Mouse (Mus musculus): Measurements from ENCODE around the gene Pou3f3.
A peak's percentile ranks its signal among the peaks of the same experiment; 100 is the strongest.

Pou3f3 gene

GRCm38 (mm10) chr1:42694290-42694664 is 1.3 kb upstream of the Pou3f3 start:
- no peak for DNase-seq (ENCODE audit: inconsistent age in 2 of 2, low spot score in 1 of 2)

DNA sequence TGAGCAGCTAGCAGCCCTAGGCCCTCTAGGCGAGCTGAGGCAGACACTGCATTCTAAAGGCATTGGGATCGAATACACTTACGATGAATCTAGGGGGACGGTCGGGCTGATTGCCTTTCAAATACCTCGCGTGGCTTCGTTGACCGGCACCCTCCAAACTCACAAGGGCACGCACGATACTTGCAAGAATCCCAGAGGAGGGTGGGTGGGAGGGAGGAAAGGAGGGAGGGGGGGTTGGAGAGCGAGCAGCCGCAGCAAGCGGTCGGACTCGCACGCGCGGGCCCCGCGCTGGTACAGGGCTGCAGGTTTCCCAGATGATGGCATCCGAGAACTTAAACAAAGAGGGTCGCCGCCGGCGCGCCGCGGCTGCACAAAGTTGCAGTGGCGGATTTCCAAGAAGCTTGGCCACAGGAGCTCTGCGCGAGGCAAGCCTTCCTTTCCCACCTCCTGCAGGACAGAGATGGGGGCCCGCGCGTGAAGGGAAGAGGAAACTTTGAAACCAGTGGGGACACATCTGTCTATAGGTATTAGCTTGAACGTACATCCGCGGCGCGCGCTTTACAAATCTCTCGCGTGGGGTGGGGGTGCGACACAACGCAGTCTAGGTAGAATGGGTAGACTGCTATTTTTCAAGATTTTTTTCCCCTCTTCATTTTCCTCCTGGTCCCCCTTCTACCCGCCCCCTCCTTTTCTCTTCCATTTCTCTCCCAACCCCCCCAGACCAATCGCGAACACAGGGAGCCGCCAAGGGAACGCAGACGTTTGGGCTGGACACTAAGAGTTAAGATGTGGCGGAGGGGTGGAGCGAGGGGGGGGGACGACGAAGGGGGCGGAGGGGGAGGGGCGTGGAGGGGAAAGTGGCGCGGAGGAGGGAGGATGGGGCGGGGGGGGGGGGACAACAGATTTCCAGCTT is 647 bp upstream of the Pou3f3 start:
- DNase-seq (ENCODE audit: inconsistent age in 2 of 2, low spot score in 1 of 2): peak in 1 of 2 experiments; percentile 26

DNA sequence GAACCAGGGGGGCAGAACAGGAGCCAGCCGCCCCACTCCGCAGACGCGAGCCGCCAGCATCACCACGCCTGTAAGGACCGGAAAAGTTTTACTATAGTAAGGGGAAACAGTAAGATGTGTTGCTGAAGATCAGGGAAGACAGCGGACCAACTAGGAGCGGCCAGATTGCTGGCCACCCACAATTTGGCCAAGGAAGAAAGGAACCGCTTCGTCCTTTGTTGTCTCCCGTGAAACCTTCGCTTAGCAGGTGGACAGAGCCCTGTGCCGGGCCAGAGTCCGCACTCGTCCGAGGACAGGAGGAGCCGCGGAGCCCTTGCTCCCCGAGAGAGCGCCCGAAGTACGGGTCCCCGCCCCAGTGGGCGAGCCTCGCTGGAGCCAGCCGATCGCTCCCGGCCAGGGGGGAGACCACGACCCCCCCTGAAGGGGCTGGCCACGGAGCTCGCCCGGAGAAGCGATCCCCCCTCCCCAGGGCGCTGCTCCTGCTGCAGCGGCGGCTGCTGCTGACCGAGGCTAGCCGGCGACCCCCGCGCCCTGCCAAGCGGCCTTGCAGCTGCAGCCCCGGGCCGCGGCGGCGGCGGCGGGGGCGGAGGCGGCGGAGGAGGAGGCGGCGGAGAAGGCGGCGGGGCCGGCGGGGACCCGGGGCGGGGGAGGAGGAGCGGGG is 933 bp downstream of the Pou3f3 start:
- DNase-seq (ENCODE audit: inconsistent age in 2 of 2, low spot score in 1 of 2): peak in 1 of 2 experiments; percentile 60

- no peak for DNase-seq (ENCODE audit: inconsistent age in 2 of 2, low spot score in 1 of 2)
These were observed 1.8 kb downstream of the Pou3f3 start for GRCm38 (mm10) chr1:42697321-42697755.

GRCm38 (mm10) chr1:42697756-42698583 is 2.4 kb downstream of the Pou3f3 start:
- peak in 1 of 2 experiments; percentile 34 for DNase-seq (ENCODE audit: inconsistent age in 2 of 2, low spot score in 1 of 2)

GRCm38 (mm10) chr1:42698584-42699333 is 3.2 kb downstream of the Pou3f3 start:
- no peak for DNase-seq (ENCODE audit: inconsistent age in 2 of 2, low spot score in 1 of 2)

DNA sequence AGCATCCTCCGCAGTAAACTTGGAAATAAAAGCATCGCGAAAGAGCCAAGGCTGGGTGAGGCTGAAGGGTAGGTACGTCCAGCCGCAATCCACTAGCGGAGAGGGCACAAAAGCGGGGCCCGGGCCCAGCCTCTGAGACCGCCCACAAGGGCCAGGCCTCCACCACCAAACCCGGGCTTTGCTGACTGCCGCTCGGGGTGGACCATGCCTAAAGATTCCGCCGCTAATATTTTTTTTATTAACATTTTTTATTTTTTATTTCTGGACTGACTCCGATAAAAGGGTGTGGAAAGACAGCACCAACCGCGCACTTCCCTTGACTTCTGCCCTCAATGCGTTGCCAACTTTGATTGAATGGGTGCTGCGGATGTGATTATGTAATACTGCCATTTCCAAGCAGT is 3.9 kb downstream of the Pou3f3 start:
- peak in 1 of 2 experiments; percentile 32 for DNase-seq (ENCODE audit: inconsistent age in 2 of 2, low spot score in 1 of 2)

- no peak for DNase-seq (ENCODE audit: inconsistent age in 2 of 2, low spot score in 1 of 2)
These were observed 4.6 kb downstream of the Pou3f3 start for GRCm38 (mm10) chr1:42700171-42700570.

- DNase-seq (ENCODE audit: inconsistent age in 2 of 2, low spot score in 1 of 2): no peak
These were observed 5.2 kb downstream of the Pou3f3 start for GRCm38 (mm10) chr1:42700815-42701214.

DNA sequence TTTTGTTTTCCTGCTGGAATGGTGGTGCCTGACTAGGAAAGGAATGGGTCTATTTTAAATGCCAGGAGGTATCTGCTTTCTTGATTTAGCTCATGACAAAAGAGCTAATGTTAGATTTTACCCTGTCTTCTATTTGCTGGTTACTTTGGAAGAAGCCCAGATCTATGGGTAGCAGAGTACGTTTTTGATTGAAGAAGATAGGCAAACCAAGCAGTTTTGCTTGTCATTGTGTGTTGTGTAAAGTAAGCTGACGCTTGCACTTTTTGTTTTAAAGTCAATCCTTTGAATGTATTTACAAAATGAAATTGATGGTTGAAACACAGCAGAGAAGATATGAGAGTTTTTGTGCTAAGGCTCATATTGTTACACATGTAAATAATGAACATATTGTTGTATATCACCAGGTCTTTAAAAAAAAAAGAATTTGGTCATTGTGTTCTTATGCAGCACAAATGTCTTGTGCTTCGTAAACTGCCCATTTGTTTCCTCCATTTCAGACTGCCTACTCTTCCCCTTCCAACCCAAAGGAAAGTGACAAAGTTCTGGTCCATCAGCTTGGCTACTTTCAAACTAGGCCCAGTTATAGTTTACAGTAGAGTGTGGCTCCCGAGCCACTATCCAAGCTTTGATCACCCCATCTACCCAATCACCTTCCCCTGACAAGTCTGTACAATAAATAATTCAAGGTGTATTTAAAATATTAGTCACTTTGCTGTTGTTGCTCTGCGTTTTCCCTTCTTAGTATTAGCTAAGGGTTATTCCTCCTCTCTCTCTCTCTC is 6.5 kb downstream of the Pou3f3 start:
- DNase-seq (ENCODE audit: inconsistent age in 2 of 2, low spot score in 1 of 2): no peak

GRCm38 (mm10) chr1:42702984-42703383 is 7.4 kb downstream of the Pou3f3 start:
- no peak for DNase-seq (ENCODE audit: inconsistent age in 2 of 2, low spot score in 1 of 2)

GRCm38 (mm10) chr1:42703424-42703823 is 7.9 kb downstream of the Pou3f3 start:
- no peak for DNase-seq (ENCODE audit: inconsistent age in 2 of 2, low spot score in 1 of 2)

DNA sequence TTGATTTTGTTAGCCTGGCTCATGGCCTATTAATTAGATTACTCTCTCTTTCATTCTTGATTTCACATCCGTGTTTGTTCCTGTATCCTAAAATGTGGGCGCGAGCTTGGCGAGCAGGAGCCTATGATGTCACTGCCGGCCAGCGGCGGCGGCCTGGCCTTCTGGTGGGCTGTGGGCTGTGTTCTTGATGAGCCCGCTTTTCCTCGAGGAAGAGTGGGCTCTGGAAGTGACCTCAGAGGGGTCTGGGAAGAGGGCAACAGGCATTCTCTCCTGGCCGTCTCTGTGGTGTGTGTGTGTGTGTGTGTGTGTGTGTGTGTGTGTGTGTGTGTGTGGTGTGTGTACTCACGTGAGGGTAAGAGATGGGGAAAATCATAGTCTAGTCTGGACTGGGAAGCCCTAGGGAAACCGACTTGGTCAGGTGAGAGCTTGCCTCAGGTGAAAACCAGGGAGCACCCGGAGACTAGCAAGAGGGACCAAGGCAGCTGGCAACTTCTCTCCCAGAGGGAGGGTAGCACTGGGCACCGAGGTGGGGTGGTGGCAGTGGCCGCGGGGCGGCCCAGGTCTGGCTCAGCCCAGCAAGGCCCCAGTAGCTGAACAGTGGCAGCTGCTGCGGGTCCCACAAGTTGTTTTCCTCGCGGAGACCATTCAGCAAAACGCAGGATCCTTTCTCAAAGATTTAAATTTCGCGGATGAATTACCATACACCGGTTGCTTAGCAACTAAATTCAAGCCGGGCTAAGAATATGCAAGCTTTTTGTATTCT is 8.5 kb downstream of the Pou3f3 start:
- DNase-seq (ENCODE audit: inconsistent age in 2 of 2, low spot score in 1 of 2): no peak

- no peak for DNase-seq (ENCODE audit: inconsistent age in 2 of 2, low spot score in 1 of 2)
These were observed 9.6 kb downstream of the Pou3f3 start for GRCm38 (mm10) chr1:42704981-42705810.

- DNase-seq (ENCODE audit: inconsistent age in 2 of 2, low spot score in 1 of 2): no peak
These were observed 10.2 kb downstream of the Pou3f3 start for GRCm38 (mm10) chr1:42705811-42706160.

GRCm38 (mm10) chr1:42707196-42707595 is 11.6 kb downstream of the Pou3f3 start:
- DNase-seq (ENCODE audit: inconsistent age in 2 of 2, low spot score in 1 of 2): no peak

DNA sequence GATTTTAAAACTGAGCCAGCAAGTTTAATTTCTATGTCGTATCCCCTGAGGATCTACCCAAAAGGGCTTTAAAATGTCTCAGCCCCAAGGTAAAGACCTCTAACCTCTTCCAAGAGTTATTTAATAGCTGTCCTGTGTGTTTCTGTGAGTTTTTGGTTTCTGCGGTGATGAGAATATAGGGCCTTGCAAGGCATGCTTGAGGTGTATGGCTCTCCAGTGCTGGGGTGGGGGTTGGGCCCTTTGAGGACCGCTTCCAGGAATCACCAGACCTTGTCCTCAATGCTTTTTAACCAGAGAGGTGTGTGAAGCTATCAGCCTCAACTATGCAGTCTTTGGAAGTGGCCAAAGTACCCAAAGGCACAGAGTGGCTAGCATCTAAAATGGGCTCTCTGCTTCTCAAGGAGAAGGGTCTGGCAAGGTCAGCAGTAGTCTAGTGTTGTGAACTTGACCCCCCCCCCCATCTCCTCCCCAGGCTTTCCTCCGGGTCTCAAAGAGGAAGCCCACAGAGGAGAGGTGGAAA is 12.1 kb downstream of the Pou3f3 start:
- no peak for DNase-seq (ENCODE audit: inconsistent age in 2 of 2, low spot score in 1 of 2)

GRCm38 (mm10) chr1:42709024-42709423 is 13.5 kb downstream of the Pou3f3 start:
- DNase-seq (ENCODE audit: inconsistent age in 2 of 2, low spot score in 1 of 2): no peak

Measured in adrenal gland, adult (tissue).